Mouse (Mus musculus) midbrain, embryonic 14.5 days (tissue): ENCODE measurements around the gene Lama5. TPM values are rescaled to one million over a fixed set of nuclear protein-coding genes. Genes with fewer than 3 reads are reported as not detected.

Experiments used
- ATAC-seq: fragments of 200-750 bp; cut with Nextera tagmentation; 2 replicates; pipeline ENCODE4 v1.8.0; 2017; ENCODE audit warnings: moderate number of reproducible peaks, moderate library complexity; ENCODE audit not compliant: low FRiP score, low TSS enrichment
- DNase-seq: peaks from one replicate; pipeline ENCODE4 v3.0.0-alpha.2; 2015
- H3K27ac ChIP-seq: fragments of 300-500 bp; sonication (generic); replicated peaks from 2 replicates; pipeline ENCODE4 v1.5.1; 2014; ENCODE audit warnings: mild to moderate bottlenecking, low read depth, low read length, moderate library complexity
- H3K27me3 ChIP-seq: fragments of 300-500 bp; sonication (generic); 2 replicates; pipeline ENCODE4 v1.6.1; 2014; ENCODE audit warnings: low read length, control low read depth, mixed read lengths; ENCODE audit not compliant: control insufficient read depth, insufficient read depth
- H3K36me3 ChIP-seq: fragments of 300-500 bp; sonication (generic); 2 replicates; pipeline ENCODE4 v1.6.1; 2014; ENCODE audit warnings: low read length, control low read depth; ENCODE audit not compliant: control insufficient read depth, insufficient read depth
- H3K4me1 ChIP-seq: fragments of 300-500 bp; sonication (generic); 2 replicates; pipeline ENCODE4 v1.6.1; 2014; ENCODE audit warnings: mild to moderate bottlenecking, antibody characterized with exemption, low read length, control low read depth; ENCODE audit not compliant: control insufficient read depth, insufficient read depth
- H3K4me2 ChIP-seq: fragments of 300-500 bp; sonication (generic); 2 replicates; pipeline ENCODE4 v1.6.1; 2014; ENCODE audit warnings: mild to moderate bottlenecking, low read length, moderate library complexity
- H3K4me3 ChIP-seq: fragments of 300-500 bp; sonication (generic); replicated peaks from 2 replicates; pipeline ENCODE4 v1.5.1; 2014; ENCODE audit warnings: low read depth, low read length
- H3K9ac ChIP-seq: fragments of 300-500 bp; sonication (generic); replicated peaks from 2 replicates; pipeline ENCODE4 v1.6.1; 2014; ENCODE audit warnings: mild to moderate bottlenecking, low read length, moderate library complexity
- H3K9me3 ChIP-seq: fragments of 300-500 bp; sonication (generic); 2 replicates; pipeline ENCODE4 v1.6.1; 2016; ENCODE audit warnings: low read length, control low read depth, mixed read lengths; ENCODE audit not compliant: control insufficient read depth
- WGBS: fragments of 180-500 bp; shearing (Covaris S2); extraction: QIAGEN DNeasy Blood & Tissue Kit; methylation state at CpG from one replicate; pipeline ENCODE4 v1.1.7; 2014; 5-methylcytosine and 5-hydroxymethylcytosine counted together
- polyA plus RNA-seq: library from polyadenylated mRNA; unstranded; fragments of >200 nt; fragmentation: Nextera tagmentation; extraction: Ambion mirVana; gene quantifications from 2 replicates; pipeline ENCODE4 v1.2.1, GENCODE M21; 2014

Gene Lama5
- 1.2 and 1.8 TPM in 2 replicates for polyA plus RNA-seq

- Histone ChIP-seq H3K4me2 (peak within 1 kb of the TSS; percentile 100), H3K9me3 (no peaks in the 10 kb centered on the region), H3K27ac (no peak within 1 kb of the TSS), H3K4me3 (peak within 1 kb of the TSS; percentile 51), H3K4me1 (peaks cover 30% of the 10 kb centered on the region), H3K36me3 (no peaks in the 10 kb centered on the region), H3K27me3 (peaks cover 34% of the 10 kb centered on the region), H3K9ac (peak within 1 kb of the TSS; percentile 54)
- DNase-seq = no peak
- ATAC-seq = peak; percentile 51; the same call in 1 of the 2 replicates
- under 1% methylated on average over 36 of the region's 37 CpGs for WGBS
Observed at GRCm38 (mm10) chr2:180225762-180226378, at the start of gene Lama5. Lama5 (minus strand) TSS chr2:180225859.

GRCm38 (mm10) chr2:180274523-180274922, 48.9 kb upstream of the Lama5 start:
- H3K27ac ChIP-seq = no peak overlapping the region
- H3K4me3 ChIP-seq = no peak overlapping the region
- H3K36me3 ChIP-seq = peaks cover 9% of the 10 kb centered on the region
- 91% methylated on average over 2 of the region's 2 CpGs for WGBS
- H3K9me3 ChIP-seq = no peaks in the 10 kb centered on the region
- no peak overlapping the region for H3K4me2 ChIP-seq
- no peak overlapping the region for H3K9ac ChIP-seq
- ATAC-seq (no peak), DNase-seq (no peak)
- no peaks in the 10 kb centered on the region for H3K27me3 ChIP-seq
- peaks cover 17% of the 10 kb centered on the region for H3K4me1 ChIP-seq

GRCm38 (mm10) chr2:180273394-180274244, 48.0 kb upstream of the Lama5 start, which contains the start of gene Cables2:
Cables2 (minus strand) TSS chr2:180273496.
- H3K4me3 ChIP-seq = peak within 1 kb of the TSS; percentile 81
- no peaks in the 10 kb centered on the region for H3K9me3 ChIP-seq
- WGBS = 7% methylated on average over 61 of the region's 68 CpGs
- peak within 1 kb of the TSS; percentile 90 for H3K9ac ChIP-seq
- no peaks in the 10 kb centered on the region for H3K27me3 ChIP-seq
- ATAC-seq = peak; percentile 96
- peak; percentile 98 for DNase-seq
- peaks cover 12% of the 10 kb centered on the region for H3K36me3 ChIP-seq
- peak within 1 kb of the TSS; percentile 65 for H3K4me2 ChIP-seq
- peaks cover 17% of the 10 kb centered on the region for H3K4me1 ChIP-seq
- H3K27ac ChIP-seq = peak within 1 kb of the TSS; percentile 74

- Histone ChIP-seq H3K4me1 (peaks cover 17% of the 10 kb centered on the region), H3K4me2 (peak overlapping the region; percentile 65), H3K36me3 (peaks cover 15% of the 10 kb centered on the region), H3K9ac (peak overlapping the region; percentile 90), H3K4me3 (peak overlapping the region; percentile 81), H3K9me3 (no peaks in the 10 kb centered on the region), H3K27me3 (no peaks in the 10 kb centered on the region), H3K27ac (peak overlapping the region; percentile 74)
- peak; percentile 48 for ATAC-seq
- DNase-seq = no peak
- WGBS = under 1% methylated on average over 26 of the region's 37 CpGs
Observed at GRCm38 (mm10) chr2:180272884-180273321, 47.2 kb upstream of the Lama5 start.

GRCm38 (mm10) chr2:180271804-180272395, 46.2 kb upstream of the Lama5 start:
- H3K4me3 ChIP-seq = peak overlapping the region; percentile 81
- no peaks in the 10 kb centered on the region for H3K27me3 ChIP-seq
- no peak for ATAC-seq
- peak overlapping the region; percentile 65 for H3K4me2 ChIP-seq
- no peak overlapping the region for H3K27ac ChIP-seq
- H3K36me3 ChIP-seq = peaks cover 16% of the 10 kb centered on the region
- no peak for DNase-seq
- 66% methylated on average over 5 of the region's 5 CpGs for WGBS
- H3K9ac ChIP-seq = peak overlapping the region; percentile 90; the same call in 1 of the 2 replicates
- H3K9me3 ChIP-seq = no peaks in the 10 kb centered on the region
- H3K4me1 ChIP-seq = peaks cover 17% of the 10 kb centered on the region

GRCm38 (mm10) chr2:180270537-180271255, 45.0 kb upstream of the Lama5 start:
- DNase-seq = no peak
- no peak for ATAC-seq
- WGBS = 73% methylated on average over 7 of the region's 7 CpGs
- Histone ChIP-seq H3K9ac (peak overlapping the region; percentile 31; the same call in 1 of the 2 replicates), H3K4me2 (no peak overlapping the region), H3K9me3 (no peaks in the 10 kb centered on the region), H3K27ac (no peak overlapping the region), H3K4me1 (peaks cover 17% of the 10 kb centered on the region), H3K27me3 (no peaks in the 10 kb centered on the region), H3K4me3 (no peak overlapping the region), H3K36me3 (peaks cover 25% of the 10 kb centered on the region)

GRCm38 (mm10) chr2:180269329-180269728, 43.7 kb upstream of the Lama5 start:
- H3K27me3 ChIP-seq = no peaks in the 10 kb centered on the region
- 92% methylated on average over 10 of the region's 10 CpGs for WGBS
- DNase-seq = no peak

GRCm38 (mm10) chr2:180267955-180268354, 42.3 kb upstream of the Lama5 start:
- no peak for DNase-seq
- H3K4me3 ChIP-seq = no peak overlapping the region
- no peak overlapping the region for H3K9ac ChIP-seq
- peaks cover 41% of the 10 kb centered on the region for H3K36me3 ChIP-seq
- H3K27me3 ChIP-seq = no peaks in the 10 kb centered on the region
- ATAC-seq = no peak
- no peak overlapping the region for H3K27ac ChIP-seq
- H3K9me3 ChIP-seq = no peaks in the 10 kb centered on the region
- 58% methylated on average over 2 of the region's 2 CpGs for WGBS
- H3K4me1 ChIP-seq = peaks cover 17% of the 10 kb centered on the region
- H3K4me2 ChIP-seq = no peak overlapping the region

More at GRCm38 (mm10) chr2:180269329-180269728, 43.7 kb upstream of the Lama5 start:
- no peak for ATAC-seq
- Histone ChIP-seq H3K9ac (no peak overlapping the region), H3K36me3 (peaks cover 28% of the 10 kb centered on the region), H3K4me1 (peaks cover 17% of the 10 kb centered on the region), H3K9me3 (no peaks in the 10 kb centered on the region), H3K4me3 (no peak overlapping the region), H3K27ac (no peak overlapping the region), H3K4me2 (no peak overlapping the region)
